Mouse (Mus musculus) layer of hippocampus, adult 9-11 months (tissue): ENCODE data around the gene Vmn2r71.

ENCODE experiments used
- DNase-seq: peaks from one replicate; pipeline ENCODE4 v3.0.0; 2022

Vmn2r71 gene

GRCm38 (mm10) chr7:85562787-85563186, at the start of gene Vmn2r71:
TSS of gene Vmn2r71 (plus strand) at chr7:85563087.
- DNase-seq, result no peak

- DNase-seq, result no peak
Observed at GRCm38 (mm10) chr7:85542108-85542507, 20.8 kb upstream of the Vmn2r71 start.

GRCm38 (mm10) chr7:85543118-85543517, 19.8 kb upstream of the Vmn2r71 start:
- DNase-seq, result no peak

- DNase-seq, result no peak
Observed at GRCm38 (mm10) chr7:85569092-85569491, 6.2 kb downstream of the Vmn2r71 start, which contains the start of gene Vmn2r70. TSS of gene Vmn2r70 (minus strand) at chr7:85569192.
